Mouse (Mus musculus) ES-E14 (cell line): ENCODE results near the gene Tbce.
"Not testable (repeated sequence)": the region's sequence is repeated elsewhere in the genome, so short reads cannot be mapped to it uniquely, and the experiment has no call there.

Experiments used
- CHD2 ChIP-seq: IDR thresholded peaks from 2 replicates; pipeline ENCODE4 v1.6.1; 2014; ENCODE audit warnings: mild to moderate bottlenecking, low read depth, low read length, inconsistent platforms
- ZNF384 ChIP-seq: IDR thresholded peaks from 2 replicates; pipeline ENCODE4 v1.6.1; 2012; ENCODE audit warnings: low read depth, low read length, inconsistent platforms

GRCm38 (mm10) chr13:14035352-14035751, 4.1 kb downstream of the Tbce start:
- TF ChIP-seq CHD2, ZNF384: not testable (repeated sequence)
